In genomic region chr12:117172885-117173529, GRCm38 (mm10) we compare ENCODE assay signal across 10 mouse cellular contexts.
A peak's percentile ranks its signal among the peaks of the same experiment; 100 is the strongest.
DNase-seq lines count a peak whose midpoint lies in the region; ATAC-seq and TF ChIP-seq lines count a peak whose summit lies in the region.
"Had no signal": no experiment of that assay in that cellular context is flagged by ENCODE, and none has a peak within 500 bp of the region (broad histone marks: within the 10 kb centered on the region; RNA-seq: fewer than 3 reads in every experiment).

No protein-coding gene starts in this region.

- intact Hi-C loops in gastrocnemius, adult 2 months (cut with DNase I): no loop called here
- intact Hi-C loops in left cerebral cortex, postnatal 10 days (cut with DNase I): no loop called here

- DNase-seq in hindbrain, embryonic 11.5 days (ENCODE audit: low spot score): peak; percentile 81
- DNase-seq in gastrocnemius, adult 2 months: no peak
- DNase-seq in left cerebral cortex, postnatal 10 days (ENCODE audit: extremely low spot score in 1 of 2, low spot score in 2 of 2): no peak
- DNase-seq in lung, postnatal 14 days: no peak
- no peak for DNase-seq in frontal cortex, postnatal 36 days (ENCODE audit: low spot score in 2 of 2)

- H3K9me3 ChIP-seq in E14TG2a.4 (ENCODE audit: low read length): no peaks in the 10 kb centered on the region
- no peaks in the 10 kb centered on the region for H3K9me3 ChIP-seq in hindbrain, embryonic 11.5 days (ENCODE audit: control insufficient read depth, low read length)
- no peaks in the 10 kb centered on the region for H3K9me3 ChIP-seq in midbrain, embryonic 15.5 days
- H3K9me3 ChIP-seq: megakaryocyte, embryonic 14.5 days had no signal

- H3K4me3 ChIP-seq in E14TG2a.4 (replicated peaks; ENCODE audit: low read length): peak overlapping the region; percentile 37
- H3K4me3 ChIP-seq in cortical plate, adult 2 months (ENCODE audit: insufficient read depth, low read length): no peak overlapping the region
- no peak overlapping the region for H3K4me3 ChIP-seq in hindbrain, embryonic 11.5 days (ENCODE audit: low read depth, low read length)
- H3K4me3 ChIP-seq in midbrain, embryonic 15.5 days: no peak overlapping the region
- H3K4me3 ChIP-seq in gastrocnemius, adult 2 months: no peak overlapping the region
- H3K4me3 ChIP-seq: megakaryocyte, embryonic 14.5 days had no signal

- H3K36me3 ChIP-seq in E14TG2a.4 (ENCODE audit: insufficient read depth, low read length): no peaks in the 10 kb centered on the region
- H3K36me3 ChIP-seq in hindbrain, embryonic 11.5 days (ENCODE audit: control insufficient read depth, insufficient read depth, low read length): no peaks in the 10 kb centered on the region
- no peaks in the 10 kb centered on the region for H3K36me3 ChIP-seq in midbrain, embryonic 15.5 days (replicated peaks)

- H3K27me3 ChIP-seq in E14TG2a.4 (ENCODE audit: insufficient read depth, low read length): peaks cover 71% of the 10 kb centered on the region
- no peaks in the 10 kb centered on the region for H3K27me3 ChIP-seq in hindbrain, embryonic 11.5 days (ENCODE audit: control insufficient read depth, insufficient read depth, low read length)
- no peaks in the 10 kb centered on the region for H3K27me3 ChIP-seq in midbrain, embryonic 15.5 days (replicated peaks)

- WGBS in hindbrain, embryonic 11.5 days: 8% methylated on average over 11 of the region's 11 CpGs
- 4% methylated on average over 11 of the region's 11 CpGs for WGBS in midbrain, embryonic 15.5 days

- H3K4me1 ChIP-seq in E14TG2a.4 (replicated peaks; ENCODE audit: low read depth, low read length): peaks cover 51% of the 10 kb centered on the region
- peaks cover 20% of the 10 kb centered on the region for H3K4me1 ChIP-seq in cortical plate, adult 2 months (ENCODE audit: control insufficient read depth, insufficient read depth, low read length)
- H3K4me1 ChIP-seq in hindbrain, embryonic 11.5 days (replicated peaks; ENCODE audit: control insufficient read depth, insufficient read depth, low read length): peaks cover 46% of the 10 kb centered on the region
- H3K4me1 ChIP-seq in midbrain, embryonic 15.5 days: peaks cover 94% of the 10 kb centered on the region
- H3K4me1 ChIP-seq: megakaryocyte, embryonic 14.5 days had no signal

- peak overlapping the region; percentile 19; the same call in 1 of the 2 replicates for H3K27ac ChIP-seq in cortical plate, adult 2 months (ENCODE audit: insufficient read depth, low read length)
- H3K27ac ChIP-seq in hindbrain, embryonic 11.5 days (ENCODE audit: low read depth, low read length): peak overlapping the region; percentile 95
- peak overlapping the region; percentile 85 for H3K27ac ChIP-seq in midbrain, embryonic 15.5 days
- no peak overlapping the region for H3K27ac ChIP-seq in gastrocnemius, adult 2 months

- no peak for TF ChIP-seq CTCF in E14TG2a.4 (conservative IDR thresholded peaks at IDR 0.05; ENCODE audit: low read length)
- TF ChIP-seq CTCF in cortical plate, adult 2 months (IDR thresholded peaks at IDR 0.05; ENCODE audit: extremely low read depth, insufficient read depth, low read length): no peak
- no peak for TF ChIP-seq CTCF in gastrocnemius, adult 2 months (IDR thresholded peaks at IDR 0.05)

- H3K9ac ChIP-seq in hindbrain, embryonic 11.5 days (ENCODE audit: low read depth, low read length): peak overlapping the region; percentile 35
- H3K9ac ChIP-seq in midbrain, embryonic 15.5 days: peak overlapping the region; percentile 30

- peak overlapping the region; percentile 27 for H3K4me2 ChIP-seq in hindbrain, embryonic 11.5 days (replicated peaks; ENCODE audit: low read depth, low read length)
- peak overlapping the region; percentile 20; the same call in 1 of the 2 replicates for H3K4me2 ChIP-seq in midbrain, embryonic 15.5 days

- TF ChIP-seq POLR2A in cortical plate, adult 2 months (IDR thresholded peaks at IDR 0.05; ENCODE audit: extremely low read depth, insufficient read depth, low read length): no peak

- ATAC-seq in hindbrain, embryonic 11.5 days (ENCODE audit: low FRiP score): peak; percentile 95
- ATAC-seq in midbrain, embryonic 15.5 days (replicated peaks): peak; percentile 69
- ATAC-seq: inflammation-experienced regulatory T-cells, adult 6 months had no signal
